Mouse (Mus musculus) spleen, adult 2 months (tissue): ENCODE measurements at regions not wholly inside any gene's neighbourhood (a gene's known extent, or its start where the extent isn't known, plus 50 kb on each side); places are given as distances from the start of the nearest gene placed in this dataset.

Experiments used
- CTCF ChIP-seq: fragments of 200-500 bp; IDR thresholded peaks from 2 replicates; pipeline ENCODE4 v1.5.1; 2011; ENCODE audit warnings: mild to moderate bottlenecking, inconsistent platforms; ENCODE audit not compliant: insufficient read depth, insufficient read length, insufficient replicate concordance; ENCODE audit errors: extremely low read depth
- POLR2A ChIP-seq: fragments of 200-500 bp; IDR thresholded peaks from 2 replicates; pipeline ENCODE4 v1.6.1; 2011; ENCODE audit warnings: low read depth, low read length, inconsistent platforms

- no peak for TF ChIP-seq POLR2A
- TF ChIP-seq CTCF: no peak
These were observed 113.3 kb downstream of the Fam161a start for GRCm38 (mm10) chr11:23120533-23121210.
